Mouse (Mus musculus): ENCODE measurements around the gene Atoh8.

GRCm38 (mm10) chr6:72253168-72253567 is 17.8 kb upstream of the Atoh8 start:
- no peak for TF ChIP-seq CTCF (conservative IDR thresholded peaks at IDR 0.05; ENCODE audit: low read length)
- no peak for TF ChIP-seq POU5F1 (IDR thresholded peaks at IDR 0.05; ENCODE audit: borderline replicate concordance, low read length)
